ENCODE assay signal across 12 mouse cellular contexts in genomic region chr3:123256181-123257101, GRCm38 (mm10). TPM values are rescaled to one million over a fixed set of nuclear protein-coding genes. Genes with fewer than 3 reads are reported as not detected.
DNase-seq lines count a peak whose midpoint lies in the region; ATAC-seq and TF ChIP-seq lines count a peak whose summit lies in the region.
"Had no signal": no experiment of that assay in that cellular context is flagged by ENCODE, and none has a peak within 500 bp of the region (broad histone marks: within the 10 kb centered on the region; RNA-seq: fewer than 3 reads in every experiment).

No protein-coding gene starts in this region.

- peaks cover 5% of the 10 kb centered on the region; the same call in 1 of the 2 replicates for H3K4me1 ChIP-seq in heart, embryonic 10.5 days
- H3K4me1 ChIP-seq in kidney, embryonic 14.5 days (ENCODE audit: control insufficient read depth, insufficient read depth, low read length) = no peaks in the 10 kb centered on the region
- H3K4me1 ChIP-seq: hindbrain, embryonic 13.5 days had no signal

- H3K9me3 ChIP-seq in heart, embryonic 10.5 days = no peaks in the 10 kb centered on the region
- no peaks in the 10 kb centered on the region for H3K9me3 ChIP-seq in kidney, embryonic 14.5 days (ENCODE audit: control insufficient read depth, low read length)

- 67% methylated on average over 11 of the region's 11 CpGs for WGBS in heart, embryonic 10.5 days
- 83% methylated on average over 11 of the region's 11 CpGs for WGBS in kidney, embryonic 14.5 days

- no peaks in the 10 kb centered on the region for H3K36me3 ChIP-seq in heart, embryonic 10.5 days
- H3K36me3 ChIP-seq in kidney, embryonic 14.5 days (ENCODE audit: control insufficient read depth, insufficient read depth, low read length) = no peaks in the 10 kb centered on the region
- H3K36me3 ChIP-seq: hindbrain, embryonic 13.5 days had no signal

- POLR2A ChIA-PET in Patski (lab: Charles Lee) = interaction anchor here (0.6 kb wide), 1 partner anchor 11 kb away, joined by 3 read pairs; no protein-coding TSS in a partner anchor

- no peak overlapping the region for H3K27ac ChIP-seq in heart, embryonic 10.5 days
- no peak overlapping the region for H3K27ac ChIP-seq in kidney, embryonic 14.5 days (ENCODE audit: low read depth, low read length)
- H3K27ac ChIP-seq: hindbrain, embryonic 13.5 days had no signal

- H3K4me3 ChIP-seq in heart, embryonic 10.5 days = no peak overlapping the region
- no peak overlapping the region for H3K4me3 ChIP-seq in kidney, embryonic 14.5 days (ENCODE audit: low read length)
- H3K4me3 ChIP-seq: hindbrain, embryonic 13.5 days had no signal

- DNase-seq in heart, adult 11 months = peak; percentile 96
- no peak for DNase-seq in heart, embryonic 10.5 days (ENCODE audit: low spot score)
- DNase-seq in 416B (ENCODE audit: low read depth) (peak; percentile 52), Patski (ENCODE audit: low read depth, low spot score) (peak; percentile 60)
- peak; percentile 7 for DNase-seq in induced T-regulatory cell, adult 2 months (ENCODE audit: low read depth)
- DNase-seq in spleen, postnatal 10 days (ENCODE audit: low spot score in 2 of 2) = no peak
- no peak for DNase-seq in cerebellum, postnatal 10 days
- DNase-seq: kidney, postnatal 25 days; lung, postnatal 36 days; right cerebral cortex, adult 18-20 months had no signal

- H3K27me3 ChIP-seq in heart, embryonic 10.5 days (ENCODE audit: insufficient read depth, poor library complexity, severe bottlenecking) = no peaks in the 10 kb centered on the region
- no peaks in the 10 kb centered on the region for H3K27me3 ChIP-seq in Patski
- no peaks in the 10 kb centered on the region for H3K27me3 ChIP-seq in kidney, embryonic 14.5 days (ENCODE audit: control insufficient read depth, insufficient read depth, low read length)
- H3K27me3 ChIP-seq: hindbrain, embryonic 13.5 days had no signal

- ATAC-seq in Patski = no peak
- no peak for ATAC-seq in kidney, embryonic 14.5 days (ENCODE audit: low FRiP score, low TSS enrichment)

- H3K9ac ChIP-seq in kidney, embryonic 14.5 days (ENCODE audit: low read depth, low read length) = no peak overlapping the region
- H3K9ac ChIP-seq: hindbrain, embryonic 13.5 days had no signal

- H3K4me2 ChIP-seq in kidney, embryonic 14.5 days (replicated peaks; ENCODE audit: low read depth, low read length) = no peak overlapping the region
- H3K4me2 ChIP-seq: hindbrain, embryonic 13.5 days had no signal

- in situ Hi-C loops in Patski (cut with MboI; ENCODE audit: low pct_unique_long_range_greater_than_20kb) = no loop called here

- CTCF ChIA-PET in Patski (lab: Charles Lee) = interaction anchor here (0.8 to 3.6 kb wide), 4 partner anchors 10 to 66 kb away, joined by 3 to 13 read pairs (median 5); no protein-coding TSS in a partner anchor

- peak; percentile 49 for TF ChIP-seq CTCF in Patski (IDR thresholded peaks at IDR 0.05)

RNA-seq across cellular contexts. Expression of gene Sec24d, which starts 10.8 kb away (rescaled TPM):
- 56.0 and 69.9 TPM in 2 replicates for polyA plus RNA-seq in heart, embryonic 10.5 days (2016; fragmentation: Nextera tagmentation; extraction: Ambion mirVana)
- polyA plus RNA-seq in Patski (2021) = 36.2 TPM
- polyA plus RNA-seq in kidney, embryonic 14.5 days (2014; fragmentation: Nextera tagmentation; extraction: Ambion mirVana) = 40.0 and 59.4 TPM in 2 replicates

RNA-seq across cellular contexts. Expression of gene Synpo2, which starts 20.5 kb away (rescaled TPM):
- 17.7 and 25.2 TPM in 2 replicates for polyA plus RNA-seq in heart, embryonic 10.5 days (2016; fragmentation: Nextera tagmentation; extraction: Ambion mirVana)
- polyA plus RNA-seq in Patski (2021) = 0.83 TPM
- polyA plus RNA-seq in kidney, embryonic 14.5 days (2014; fragmentation: Nextera tagmentation; extraction: Ambion mirVana) = 5.5 and 8.3 TPM in 2 replicates

Comparison
In these comparisons a context has a peak if more than half of its experiments do, and no peak if none do; other contexts are left out.
1. DNase-seq: peak in heart, adult 11 months (single experiment), 416B (single experiment), Patski (single experiment) and induced T-regulatory cell, adult 2 months (single experiment); none in heart, embryonic 10.5 days (single experiment), spleen, postnatal 10 days (0 of 2) and cerebellum, postnatal 10 days (0 of 2).